Mouse (Mus musculus): ENCODE measurements around the gene Prss46.

DNA sequence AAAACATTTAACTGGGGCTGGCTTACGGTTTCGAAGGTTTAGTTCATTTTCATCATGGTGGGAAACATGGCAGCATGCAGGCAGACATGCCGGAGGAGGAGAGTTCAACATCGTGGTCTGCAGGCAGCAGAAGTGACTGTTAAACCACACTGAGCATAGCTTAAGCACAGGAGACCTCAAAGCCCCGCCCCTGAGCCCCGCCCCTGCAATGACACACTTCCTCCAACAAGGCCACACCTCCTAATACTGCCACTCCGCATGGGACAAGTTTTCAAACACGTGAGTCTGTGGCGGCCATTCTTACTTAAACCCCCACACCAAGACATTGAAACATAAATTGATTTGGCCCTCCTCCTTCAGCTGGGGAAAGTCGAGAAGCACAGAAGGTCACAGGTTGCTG lies 47.3 kb upstream of the Prss46 start:
- TF ChIP-seq ZC3H11A (IDR thresholded peaks at IDR 0.05; ENCODE audit: borderline replicate concordance, low read depth, low read length) = no peak
- 0 out of 2 replicates have a peak, but pooled peaks have one; percentile 4 for TF ChIP-seq ZNF384 (IDR thresholded peaks at IDR 0.05; ENCODE audit: low read depth, low read length)
